Mouse (Mus musculus) megakaryocyte-erythroid progenitor cell, adult 5-6 weeks (primary cell): ENCODE results near the gene Cldnd1. TPM values are rescaled to one million over a fixed set of nuclear protein-coding genes. Genes with fewer than 3 reads are reported as not detected.

Experiments used
- ATAC-seq: replicated peaks from 2 replicates; pipeline ENCODE4 v1.8.0; 2016; ENCODE audit warnings: mild to moderate bottlenecking, inconsistent platforms; ENCODE audit not compliant: severe bottlenecking, poor library complexity, low FRiP score, low TSS enrichment
- total RNA-seq, 2 experiments: library from RNA; stranded (forward) in 1 of 2; stranded (reverse) in 1 of 2; fragments of 200-1000, 215-1000 nt in 1 of 2; fragments of >200 nt in 1 of 2; fragmentation: Nextera tagmentation in 1 of 2; gene quantifications; 2 replicates each; pipeline ENCODE4 v1.2.3; 2014 to 2017

The Cldnd1 gene
- total RNA-seq, 2 experiments from 2014 or later: 36.4 to 41.1 TPM

DNA sequence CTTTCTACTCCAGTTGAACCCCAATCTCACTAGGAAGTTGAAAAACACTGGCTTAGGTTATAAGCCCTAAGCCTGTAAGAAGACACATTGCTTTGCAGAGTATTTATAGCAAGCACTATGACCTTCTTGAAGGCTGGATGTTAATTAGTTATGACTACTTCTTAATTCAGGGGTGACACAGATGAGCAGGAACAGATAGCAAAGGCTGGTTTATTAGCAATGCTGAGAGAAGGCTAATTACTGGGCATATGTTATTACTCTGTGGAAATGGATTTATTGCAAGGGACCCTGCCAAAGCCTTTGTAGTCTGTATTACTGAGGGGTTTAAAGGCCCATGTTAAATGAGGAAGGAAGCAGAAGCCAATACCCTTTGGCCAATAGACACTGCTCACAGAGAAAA lies 22.7 kb upstream of the Cldnd1 start:
- no peak for ATAC-seq

DNA sequence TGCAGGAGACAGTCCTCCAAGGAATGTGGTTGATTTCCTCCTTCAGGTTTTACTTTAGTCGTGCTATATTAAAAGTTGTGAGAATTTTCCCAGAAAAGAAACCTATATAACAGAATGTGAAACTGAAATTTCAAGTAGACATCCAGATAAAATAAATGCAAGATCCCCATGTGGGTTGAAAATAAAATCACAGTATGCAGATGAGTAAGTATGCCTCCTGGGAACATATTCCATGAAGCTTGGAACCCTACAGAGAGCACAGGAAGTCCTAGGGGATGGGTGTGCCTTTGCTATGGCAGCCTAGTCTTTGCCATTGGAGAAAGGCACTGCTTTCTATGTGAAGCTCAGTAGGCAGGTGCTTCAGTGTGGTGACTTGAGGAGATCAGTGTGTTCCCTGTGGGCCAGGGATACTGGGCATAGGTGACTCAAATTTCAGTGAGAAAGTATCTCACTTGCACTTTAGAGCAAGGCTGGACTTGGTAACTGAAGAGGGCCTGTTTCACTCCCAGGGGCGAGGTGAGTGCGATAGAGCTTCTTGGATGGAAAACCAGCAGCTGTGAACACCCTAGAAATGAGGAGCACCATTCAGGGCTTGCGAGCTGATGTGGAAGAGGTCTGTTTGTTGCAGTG lies 20.3 kb upstream of the Cldnd1 start:
- ATAC-seq: no peak

DNA sequence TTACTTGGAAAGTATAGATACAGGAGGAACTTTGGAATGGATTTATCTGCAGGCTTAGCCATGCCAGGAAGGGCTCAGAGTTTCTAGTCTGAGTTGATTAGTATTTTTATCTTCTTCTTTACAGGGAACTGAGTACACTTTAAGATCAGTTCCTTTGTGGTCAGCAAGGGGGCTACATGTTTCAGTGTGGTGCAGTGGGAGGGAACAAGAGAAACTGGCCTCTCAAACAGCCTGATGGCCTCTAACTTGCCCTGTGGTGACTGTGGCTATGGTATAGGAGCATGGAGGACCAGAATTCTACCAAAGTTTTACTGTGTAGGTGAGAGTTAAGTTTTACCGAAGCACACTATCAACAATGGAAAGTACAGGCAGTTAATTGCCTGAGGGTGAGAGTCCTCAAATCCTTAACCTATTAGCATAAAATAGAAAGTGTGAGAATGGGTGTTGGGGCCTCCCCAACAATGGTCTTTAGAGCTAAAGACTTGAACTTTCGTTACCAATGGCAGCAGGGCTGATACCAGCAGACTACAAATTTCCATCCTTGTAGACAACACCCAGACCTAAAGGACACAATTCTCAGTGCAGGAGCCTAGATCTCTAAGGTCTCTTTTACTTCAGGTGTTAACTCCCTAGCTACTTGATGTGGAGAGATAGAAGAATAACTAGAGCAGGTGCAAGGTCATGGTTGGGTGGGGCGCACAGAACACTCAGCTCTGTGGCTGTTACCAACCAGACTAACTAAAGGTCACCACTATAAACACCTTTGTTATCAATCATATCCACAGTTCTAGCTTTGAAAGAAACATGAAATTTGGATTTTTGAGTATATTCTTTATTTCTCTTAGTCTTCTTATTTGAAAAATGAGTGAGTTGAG lies 18.9 kb upstream of the Cldnd1 start:
- 0 out of 2 replicates have a peak, but pooled peaks have one; percentile 36 for ATAC-seq

- ATAC-seq: no peak
Measured at GRCm38 (mm10) chr16:58709536-58709935, 18.2 kb upstream of the Cldnd1 start.

GRCm38 (mm10) chr16:58712221-58712620 lies 15.5 kb upstream of the Cldnd1 start:
- ATAC-seq: 0 out of 2 replicates have a peak, but pooled peaks have one; percentile 28

- ATAC-seq: no peak
Measured at GRCm38 (mm10) chr16:58713128-58713527, 14.6 kb upstream of the Cldnd1 start.

GRCm38 (mm10) chr16:58715018-58715417 lies 12.7 kb upstream of the Cldnd1 start:
- ATAC-seq: no peak

- ATAC-seq: no peak
Measured at GRCm38 (mm10) chr16:58718666-58719120, 9.0 kb upstream of the Cldnd1 start, which contains the start of gene Gpr15. Gpr15 (minus strand) TSS chr16:58719070.

DNA sequence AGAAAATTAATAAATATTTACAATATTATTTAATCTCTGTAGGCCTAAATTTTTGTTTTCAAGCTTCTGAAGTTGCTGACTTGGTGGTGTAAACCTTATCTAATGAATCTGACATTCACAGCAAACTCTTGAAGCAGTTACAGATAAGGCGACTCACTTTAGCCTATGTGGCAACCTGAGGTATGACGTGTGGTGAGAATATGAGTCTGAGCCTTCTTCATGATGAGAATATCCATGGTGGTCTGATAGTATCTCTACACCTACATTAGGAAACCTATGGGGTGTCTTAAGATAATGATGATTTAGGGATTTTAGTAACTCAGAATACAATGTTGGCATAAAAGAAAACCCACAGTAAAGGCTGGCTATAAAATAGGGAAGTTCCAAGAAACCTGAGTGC lies 5.4 kb upstream of the Cldnd1 start:
- no peak for ATAC-seq

DNA sequence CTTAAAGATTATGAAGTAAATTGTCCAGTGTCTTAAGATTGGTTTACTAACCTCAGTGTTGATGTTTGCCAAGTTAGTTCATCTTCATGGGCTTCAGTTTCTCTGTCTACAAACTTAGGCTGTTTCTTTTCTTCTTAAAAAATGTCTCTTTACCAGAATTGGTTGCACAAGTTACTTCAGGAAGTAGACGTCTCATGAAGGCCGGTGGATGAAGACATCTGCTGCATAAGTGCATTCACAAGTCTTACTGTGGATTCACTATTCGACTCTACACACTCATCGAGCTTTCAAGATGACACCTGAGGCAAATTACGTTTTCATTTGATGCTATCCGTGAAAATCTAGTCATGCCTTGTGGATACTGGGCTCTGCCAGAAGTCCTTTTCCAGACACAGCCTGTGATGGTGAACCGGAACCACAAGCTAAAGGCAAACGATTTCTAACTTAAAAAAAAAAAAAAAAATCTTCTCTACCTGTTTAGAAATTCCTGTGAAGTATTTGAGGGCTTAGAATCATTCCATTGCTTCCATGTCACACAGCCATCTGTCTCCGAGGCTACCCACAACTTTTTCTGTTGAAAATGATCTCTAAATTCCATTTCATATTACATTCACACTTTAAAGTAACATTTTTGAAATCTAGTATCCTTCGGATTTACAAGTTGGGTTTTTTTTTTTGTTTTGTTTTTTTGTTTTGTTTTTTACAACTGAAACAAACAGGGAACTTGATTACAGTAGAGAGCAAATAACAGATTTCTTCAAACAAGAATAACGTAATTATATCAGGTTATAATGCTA lies 832 bp upstream of the Cldnd1 start:
- ATAC-seq: no peak

DNA sequence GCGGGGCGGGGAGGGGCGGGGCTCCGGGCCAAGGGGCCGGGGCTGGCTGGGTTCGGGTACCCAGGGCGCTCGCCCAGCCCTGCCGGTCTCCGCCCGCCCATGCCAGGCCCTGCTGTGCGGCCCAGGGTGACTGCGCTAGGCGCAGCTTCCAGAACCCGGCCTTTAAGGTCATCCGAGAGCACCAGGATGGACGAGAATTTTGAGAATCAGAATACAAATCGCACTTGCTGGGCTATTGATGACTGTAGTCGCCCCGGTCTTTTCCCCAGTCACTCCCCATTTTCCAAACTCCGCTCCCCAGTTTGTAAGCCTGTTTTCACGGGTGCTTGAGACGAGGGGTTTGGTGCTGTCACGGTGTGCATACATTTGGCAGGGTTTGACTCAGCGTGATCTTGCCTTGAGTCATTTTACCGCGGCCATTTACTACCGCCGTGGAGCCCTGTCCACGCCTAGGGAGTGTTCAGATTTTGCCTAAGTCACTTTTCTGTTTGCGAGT lies 514 bp downstream of the Cldnd1 start:
- peak; percentile 70 for ATAC-seq

- ATAC-seq: peak; percentile 65; the same call in 1 of the 2 replicates
Measured at GRCm38 (mm10) chr16:58738205-58738604, 10.5 kb downstream of the Cldnd1 start.

DNA sequence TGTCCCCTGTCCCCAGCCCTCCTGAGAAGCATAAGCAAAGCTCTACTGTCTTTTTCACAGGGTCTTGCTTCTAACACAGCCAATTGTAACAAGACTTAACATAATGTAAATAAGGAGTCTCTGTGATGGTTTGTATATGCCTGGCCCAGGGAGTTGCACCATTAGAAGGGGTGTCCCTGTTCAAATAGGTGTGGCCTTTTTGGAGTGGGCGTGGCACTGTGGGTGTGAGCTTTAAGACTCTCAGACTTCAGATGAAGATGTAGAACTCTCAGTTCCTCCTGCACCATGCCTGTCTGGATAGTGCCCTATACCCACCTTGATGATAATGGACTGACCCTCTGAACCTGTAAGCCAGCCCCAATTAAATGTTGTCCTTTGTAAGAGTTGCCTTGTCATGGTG lies 11.1 kb downstream of the Cldnd1 start:
- peak; percentile 65; the same call in 1 of the 2 replicates for ATAC-seq

DNA sequence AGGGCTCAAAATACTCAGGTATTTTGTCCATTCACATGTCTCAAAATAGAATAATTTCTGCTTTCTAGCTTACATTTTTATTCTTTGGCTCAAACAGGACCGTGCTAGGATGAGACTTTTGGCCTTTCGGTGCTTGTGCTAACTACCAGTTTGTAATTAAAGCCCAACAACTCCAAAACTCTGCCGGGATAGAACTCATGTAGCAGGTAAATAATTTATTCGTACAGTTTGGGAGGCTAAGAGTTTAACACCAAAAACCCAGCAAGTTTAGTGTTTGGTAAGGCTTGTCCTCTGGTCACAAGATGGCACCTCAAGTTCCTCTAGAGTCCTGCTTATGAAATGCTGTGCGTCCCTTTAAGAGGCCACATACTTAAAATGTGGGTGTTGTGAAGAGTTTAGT lies 13.0 kb downstream of the Cldnd1 start:
- no peak for ATAC-seq

DNA sequence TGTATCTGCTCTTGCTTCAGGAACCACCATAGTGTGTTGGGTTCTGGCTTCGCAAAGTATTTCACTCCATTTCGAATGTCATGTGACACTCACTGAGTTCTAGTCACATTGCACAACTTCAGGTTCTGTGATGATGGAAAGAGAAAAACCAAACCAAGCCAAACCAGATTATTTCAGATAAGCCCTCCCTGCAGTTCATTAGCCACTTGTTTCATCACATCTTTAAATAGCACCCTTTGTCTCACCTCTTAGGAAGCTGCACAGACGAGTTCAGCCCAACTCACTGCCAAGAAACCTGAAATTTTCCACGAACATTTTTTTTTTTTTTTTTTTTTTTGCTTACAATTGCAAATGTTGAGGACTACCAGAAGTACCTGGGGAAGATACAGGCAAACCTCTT lies 19.0 kb downstream of the Cldnd1 start:
- ATAC-seq: no peak

- ATAC-seq: peak; percentile 92
Measured at GRCm38 (mm10) chr16:58751314-58751713, 23.6 kb downstream of the Cldnd1 start.

DNA sequence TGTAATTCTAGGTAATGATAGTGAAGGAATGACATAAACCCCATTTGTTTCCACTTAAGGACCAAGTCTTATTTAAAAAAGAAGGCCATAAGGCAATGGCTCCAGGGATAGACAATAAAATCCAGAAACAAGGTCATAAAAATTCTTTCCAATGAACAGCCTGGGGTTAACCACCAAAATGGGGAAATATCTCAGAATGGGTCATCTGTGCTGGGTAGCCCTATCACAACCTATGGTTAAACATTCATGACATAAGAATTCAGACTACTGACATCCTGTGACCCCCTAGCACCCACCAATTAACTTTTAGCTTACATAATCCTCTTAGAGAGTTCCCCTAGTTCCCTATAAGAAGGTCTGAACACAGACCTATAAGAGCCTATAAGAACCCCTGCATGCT lies 28.5 kb downstream of the Cldnd1 start:
- no peak for ATAC-seq

- ATAC-seq: no peak
Measured at GRCm38 (mm10) chr16:58763076-58763475, 35.4 kb downstream of the Cldnd1 start, which contains the start of gene Olfr172. Olfr172 (minus strand) TSS chr16:58763176.
